Mouse (Mus musculus): ENCODE measurements around the gene Sowahc. TPM values are rescaled to one million over a fixed set of nuclear protein-coding genes. Genes with fewer than 3 reads are reported as not detected.

The Sowahc gene
- polyA plus RNA-seq, 1 experiment from 2014 or later = 2.5 TPM

Other genes starting within 250 kb of the Sowahc start
- gene Sept10, start 106 bp upstream of the Sowahc start, polyA plus RNA-seq (2015; fragmentation: Nextera tagmentation; extraction: Ambion mirVana) = 9.4 and 11.9 TPM in 2 replicates
- 14.9 and 15.0 TPM in 2 replicates for gene P4ha1, start 101.3 kb downstream of the Sowahc start, polyA plus RNA-seq (2015; fragmentation: Nextera tagmentation; extraction: Ambion mirVana)
- gene Gm10273, start 173.7 kb downstream of the Sowahc start, polyA plus RNA-seq (2015; fragmentation: Nextera tagmentation; extraction: Ambion mirVana) = 3.3 and 5.6 TPM in 2 replicates
- gene Pla2g12b, start 181.7 kb downstream of the Sowahc start, polyA plus RNA-seq (2015; fragmentation: Nextera tagmentation; extraction: Ambion mirVana) = 57.6 and 60.4 TPM in 2 replicates
- 21.0 and 21.8 TPM in 2 replicates for gene Oit3, start 219.8 kb downstream of the Sowahc start, polyA plus RNA-seq (2015; fragmentation: Nextera tagmentation; extraction: Ambion mirVana)